Mouse (Mus musculus): ENCODE results near the gene Vmp1. TPM values are rescaled to one million over a fixed set of nuclear protein-coding genes. Genes with fewer than 3 reads are reported as not detected.
A peak's percentile ranks its signal among the peaks of the same experiment; 100 is the strongest.

The Vmp1 gene
- total RNA-seq, 1 experiment = 107 TPM

- no peak for DNase-seq (ENCODE audit: low read depth, low spot score)
- Histone ChIP-seq H3K4me1 (ENCODE audit: control insufficient read depth in 2 of 2, insufficient read depth in 2 of 2, low read length in 2 of 2, poor library complexity in 1 of 2) (peaks cover 1 to 2% of the 10 kb centered on the region in 2 experiments; a peak in 1 of 4 replicates), H3K36me3 (ENCODE audit: control insufficient read depth, insufficient read depth, low read length, poor library complexity, severe bottlenecking) (peaks cover 3% of the 10 kb centered on the region; the same call in 1 of the 2 replicates), H3K9ac (ENCODE audit: insufficient read depth, low read depth, low read length, poor library complexity, severe bottlenecking) (no peak overlapping the region), H3K4me3 (ENCODE audit: insufficient read depth in 1 of 2, low read depth in 1 of 2, low read length in 2 of 2, poor library complexity in 1 of 2, severe bottlenecking in 1 of 2) (no peak overlapping the region), H3K9me3 (ENCODE audit: control insufficient read depth, insufficient read depth, low read depth, low read length) (no peaks in the 10 kb centered on the region), H3K27ac (ENCODE audit: insufficient read depth, low read depth, low read length, poor library complexity, severe bottlenecking) (no peak overlapping the region)
- in situ Hi-C loops (cut with MboI; ENCODE audit: low sequenced_read_pairs in 2 of 2, unreplicated experiment in 2 of 2) = no loop called here
- TF ChIP-seq CHD2 (IDR thresholded peaks at IDR 0.05; ENCODE audit: low read depth, low read length) (no peak), ZNF384 (IDR thresholded peaks at IDR 0.05; ENCODE audit: low read depth, low read length) (no peak), HCFC1 (IDR thresholded peaks at IDR 0.05; ENCODE audit: borderline replicate concordance, insufficient read depth, low read length) (no peak), MAFK (IDR thresholded peaks at IDR 0.05; ENCODE audit: insufficient read depth, low read depth, low read length) (no peak), ZC3H11A (IDR thresholded peaks at IDR 0.05; ENCODE audit: borderline replicate concordance, low read depth, low read length) (no peak)
These were observed 34.1 kb downstream of the Vmp1 start for GRCm38 (mm10) chr11:86649542-86649941.

GRCm38 (mm10) chr11:86647706-86648447 lies 35.8 kb downstream of the Vmp1 start:
- H3K9ac ChIP-seq (ENCODE audit: insufficient read depth, low read depth, low read length, poor library complexity, severe bottlenecking) = no peak overlapping the region
- no peak for DNase-seq (ENCODE audit: low read depth, low spot score)
- peaks cover 3% of the 10 kb centered on the region for H3K36me3 ChIP-seq (ENCODE audit: control insufficient read depth, insufficient read depth, low read length, poor library complexity, severe bottlenecking)
- H3K27ac ChIP-seq (ENCODE audit: insufficient read depth, low read depth, low read length, poor library complexity, severe bottlenecking) = no peak overlapping the region
- TF ChIP-seq CHD2 (IDR thresholded peaks at IDR 0.05; ENCODE audit: low read depth, low read length) = no peak
- no peak for TF ChIP-seq ZNF384 (IDR thresholded peaks at IDR 0.05; ENCODE audit: low read depth, low read length)
- TF ChIP-seq ZC3H11A (IDR thresholded peaks at IDR 0.05; ENCODE audit: borderline replicate concordance, low read depth, low read length) = no peak
- no peak for TF ChIP-seq HCFC1 (IDR thresholded peaks at IDR 0.05; ENCODE audit: borderline replicate concordance, insufficient read depth, low read length)
- no peak for TF ChIP-seq MAFK (IDR thresholded peaks at IDR 0.05; ENCODE audit: insufficient read depth, low read depth, low read length)
- H3K4me3 ChIP-seq (ENCODE audit: insufficient read depth in 1 of 2, low read depth in 1 of 2, low read length in 2 of 2, poor library complexity in 1 of 2, severe bottlenecking in 1 of 2) = no peak overlapping the region
- in situ Hi-C loops (cut with MboI; ENCODE audit: low sequenced_read_pairs in 2 of 2, unreplicated experiment in 2 of 2) = no loop called here
- no peaks in the 10 kb centered on the region for H3K9me3 ChIP-seq (ENCODE audit: control insufficient read depth, insufficient read depth, low read depth, low read length)
- H3K4me1 ChIP-seq (ENCODE audit: control insufficient read depth in 2 of 2, insufficient read depth in 2 of 2, low read length in 2 of 2, poor library complexity in 1 of 2) = peaks cover 1 to 2% of the 10 kb centered on the region in 2 experiments; a peak in 1 of 4 replicates

- Histone ChIP-seq H3K9me3 (ENCODE audit: control insufficient read depth, insufficient read depth, low read depth, low read length) (no peaks in the 10 kb centered on the region), H3K4me3 (ENCODE audit: insufficient read depth in 1 of 2, low read depth in 1 of 2, low read length in 2 of 2, poor library complexity in 1 of 2, severe bottlenecking in 1 of 2) (no peak overlapping the region), H3K27ac (ENCODE audit: insufficient read depth, low read depth, low read length, poor library complexity, severe bottlenecking) (no peak overlapping the region; the same call in 1 of the 2 replicates), H3K36me3 (ENCODE audit: control insufficient read depth, insufficient read depth, low read length, poor library complexity, severe bottlenecking) (peaks cover under 1% of the 10 kb centered on the region), H3K4me1 (ENCODE audit: control insufficient read depth in 2 of 2, insufficient read depth in 2 of 2, low read length in 2 of 2, poor library complexity in 1 of 2) (peaks cover 1 to 2% of the 10 kb centered on the region in 2 experiments; a peak in 1 of 4 replicates), H3K9ac (ENCODE audit: insufficient read depth, low read depth, low read length, poor library complexity, severe bottlenecking) (no peak overlapping the region)
- TF ChIP-seq CHD2 (IDR thresholded peaks at IDR 0.05; ENCODE audit: low read depth, low read length) (no peak), MAFK (IDR thresholded peaks at IDR 0.05; ENCODE audit: insufficient read depth, low read depth, low read length) (no peak), ZNF384 (IDR thresholded peaks at IDR 0.05; ENCODE audit: low read depth, low read length) (no peak), ZC3H11A (IDR thresholded peaks at IDR 0.05; ENCODE audit: borderline replicate concordance, low read depth, low read length) (no peak), HCFC1 (IDR thresholded peaks at IDR 0.05; ENCODE audit: borderline replicate concordance, insufficient read depth, low read length) (no peak)
- DNase-seq (ENCODE audit: low read depth, low spot score) = no peak
- in situ Hi-C loops (cut with MboI; ENCODE audit: low sequenced_read_pairs in 2 of 2, unreplicated experiment in 2 of 2) = no loop called here
These were observed 36.7 kb downstream of the Vmp1 start for GRCm38 (mm10) chr11:86646885-86647459.

DNA sequence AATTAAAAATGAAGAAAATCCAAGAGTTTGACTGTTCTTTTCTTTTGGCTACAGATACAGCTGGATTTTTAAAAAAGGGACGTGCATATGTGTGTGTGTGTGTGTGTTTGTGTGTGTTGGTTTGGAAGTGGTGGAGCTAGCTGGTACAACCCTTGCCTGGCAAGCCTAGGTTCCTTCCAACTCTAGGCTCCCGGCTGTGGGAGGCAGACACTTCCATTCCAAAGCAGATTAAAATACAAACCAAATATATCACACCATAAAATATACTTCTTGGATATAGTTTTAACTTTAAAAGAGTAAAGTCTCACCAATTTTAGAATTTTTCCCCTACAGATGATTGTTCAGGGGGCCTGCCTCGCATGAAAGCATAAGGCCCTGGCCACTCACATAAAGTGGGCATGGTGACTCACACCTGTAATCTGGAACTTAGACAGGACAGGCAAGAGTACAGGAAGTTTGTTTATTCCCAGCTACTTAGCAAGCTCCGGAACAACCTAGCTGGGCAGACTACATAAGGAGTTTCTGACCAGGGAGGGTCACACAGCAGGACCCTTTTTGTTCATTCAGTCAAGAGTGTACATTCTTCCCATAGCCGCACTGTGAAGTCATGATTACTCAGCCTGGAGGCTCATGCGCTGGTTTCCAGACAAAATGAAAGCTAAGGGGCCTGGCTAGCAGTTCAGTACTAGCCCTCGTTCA lies 37.4 kb downstream of the Vmp1 start:
- H3K36me3 ChIP-seq (ENCODE audit: control insufficient read depth, insufficient read depth, low read length, poor library complexity, severe bottlenecking) = no peaks in the 10 kb centered on the region; the same call in 1 of the 2 replicates
- H3K9me3 ChIP-seq (ENCODE audit: control insufficient read depth, insufficient read depth, low read depth, low read length) = no peaks in the 10 kb centered on the region
- TF ChIP-seq ZC3H11A (IDR thresholded peaks at IDR 0.05; ENCODE audit: borderline replicate concordance, low read depth, low read length) = no peak
- TF ChIP-seq MAFK (IDR thresholded peaks at IDR 0.05; ENCODE audit: insufficient read depth, low read depth, low read length) = peak; percentile 47; the same call in 1 of the 2 replicates
- peak; percentile 26 for DNase-seq (ENCODE audit: low read depth, low spot score)
- no peak overlapping the region; the same call in 1 of the 2 replicates for H3K27ac ChIP-seq (ENCODE audit: insufficient read depth, low read depth, low read length, poor library complexity, severe bottlenecking)
- H3K9ac ChIP-seq (ENCODE audit: insufficient read depth, low read depth, low read length, poor library complexity, severe bottlenecking) = no peak overlapping the region
- peaks cover 1 to 2% of the 10 kb centered on the region in 2 experiments; a peak in 1 of 4 replicates for H3K4me1 ChIP-seq (ENCODE audit: control insufficient read depth in 2 of 2, insufficient read depth in 2 of 2, low read length in 2 of 2, poor library complexity in 1 of 2)
- no peak overlapping the region for H3K4me3 ChIP-seq (ENCODE audit: insufficient read depth in 1 of 2, low read depth in 1 of 2, low read length in 2 of 2, poor library complexity in 1 of 2, severe bottlenecking in 1 of 2)
- in situ Hi-C loops (cut with MboI; ENCODE audit: low sequenced_read_pairs in 2 of 2, unreplicated experiment in 2 of 2) = no loop called here

Data from ES-E14 (cell line).